Mouse (Mus musculus) olfactory bulb, adult 2 months (tissue): ENCODE measurements around the gene Dcaf8.

Source experiments
- CTCF ChIP-seq: fragments of 200-500 bp; IDR thresholded peaks from 2 replicates; pipeline ENCODE4 v1.5.1; 2012; ENCODE audit warnings: low read depth, mild to moderate bottlenecking, low read length, moderate library complexity; ENCODE audit not compliant: insufficient read depth
- POLR2A ChIP-seq: fragments of 200-500 bp; IDR thresholded peaks from 2 replicates; pipeline ENCODE4 v1.6.1; 2012; ENCODE audit warnings: mild to moderate bottlenecking, low read depth, low read length, moderate library complexity; ENCODE audit not compliant: insufficient read depth

GRCm38 (mm10) chr1:172188891-172189290 lies 41.0 kb downstream of the Dcaf8 start:
- TF ChIP-seq CTCF = no peak
- no peak for TF ChIP-seq POLR2A
